Mouse (Mus musculus) retina, adult 2 months (tissue): ENCODE data around the gene Ate1.
"Not testable (repeated sequence)": the region's sequence is repeated elsewhere in the genome, so short reads cannot be mapped to it uniquely, and the experiment has no call there.

Experiments
- DNase-seq: peaks from one replicate; pipeline ENCODE4 v3.0.0-alpha.2; 2012; ENCODE audit warnings: low read depth, low spot score

The Ate1 gene

GRCm38 (mm10) chr7:130407622-130408021, 112.5 kb downstream of the Ate1 start:
- no peak for DNase-seq

- DNase-seq = no peak
Measured at GRCm38 (mm10) chr7:130403346-130403745, 116.8 kb downstream of the Ate1 start.

GRCm38 (mm10) chr7:130394697-130395096, 125.5 kb downstream of the Ate1 start:
- no peak for DNase-seq

DNA sequence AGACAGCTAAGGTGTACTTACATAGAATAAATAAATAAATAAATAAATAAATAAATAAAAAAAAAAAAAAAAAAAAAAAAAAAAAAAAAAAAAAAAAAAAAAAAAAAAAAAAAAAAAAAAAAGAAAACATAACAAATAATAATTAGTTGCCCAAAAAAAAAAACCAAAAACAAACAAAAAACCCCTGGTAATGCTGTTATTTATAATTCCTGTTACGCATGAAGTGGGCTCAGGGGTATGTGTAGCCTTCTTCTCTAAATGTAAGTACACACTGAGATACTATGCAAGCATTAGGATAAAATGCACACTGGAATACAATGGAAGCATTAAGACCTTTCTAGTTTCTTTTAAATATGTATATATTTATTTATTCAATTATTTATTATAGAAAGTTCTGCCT, 130.1 kb downstream of the Ate1 start:
- DNase-seq = not testable (repeated sequence)

- DNase-seq = no peak
Measured at GRCm38 (mm10) chr7:130386308-130386707, 133.9 kb downstream of the Ate1 start.

DNA sequence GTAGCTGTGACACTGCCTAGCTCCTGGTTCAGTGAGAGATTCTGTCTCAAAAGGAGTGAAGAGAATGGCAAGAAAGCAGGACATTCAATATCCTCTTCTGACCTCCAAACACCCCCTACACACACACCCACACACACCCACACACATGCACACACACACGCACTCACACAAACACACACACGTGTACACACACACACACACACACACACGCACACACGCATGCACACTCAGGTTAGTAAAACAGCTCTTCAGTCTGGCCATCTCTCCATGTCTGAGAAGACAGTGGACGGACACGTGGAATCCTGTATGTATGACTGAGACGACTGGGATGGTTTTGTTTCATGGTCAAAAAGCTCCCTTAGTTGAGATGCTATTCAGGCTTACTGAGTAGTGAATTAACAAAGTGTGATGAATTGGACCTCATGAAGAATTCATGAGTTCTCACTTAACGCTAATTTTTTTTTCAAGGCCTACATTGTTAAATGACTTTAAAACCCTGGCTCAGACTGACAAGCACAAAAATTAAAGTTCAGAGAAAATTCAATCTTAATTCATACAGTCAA, 134.4 kb downstream of the Ate1 start:
- DNase-seq = no peak

- DNase-seq = no peak
Measured at GRCm38 (mm10) chr7:130382126-130382525, 138.0 kb downstream of the Ate1 start.

DNA sequence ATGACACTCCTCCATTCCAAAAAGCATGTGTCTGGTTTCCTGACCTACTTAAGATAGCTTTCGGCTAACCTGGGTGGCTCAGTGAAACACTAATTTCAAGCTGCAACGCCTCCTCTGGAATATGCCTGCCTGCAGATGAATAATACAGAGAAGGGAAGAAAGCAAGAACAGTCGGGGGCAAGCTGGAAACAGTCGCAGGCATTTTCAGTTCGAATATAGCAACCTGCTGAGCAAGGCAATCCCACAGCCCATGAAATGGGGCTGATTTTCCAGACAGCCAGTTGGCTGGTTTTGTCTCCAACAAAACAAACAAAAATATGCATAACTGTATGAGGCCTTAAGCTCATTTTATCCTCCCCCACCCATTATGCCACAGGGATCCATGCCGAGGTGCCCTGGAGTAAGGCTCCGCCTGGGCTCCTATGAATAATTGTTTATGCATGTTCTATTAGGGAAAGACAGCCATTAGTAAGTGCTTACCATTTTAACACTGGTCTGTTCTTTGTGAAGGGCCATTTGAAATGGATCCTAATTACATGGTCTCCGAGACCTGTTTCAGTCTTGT, 138.7 kb downstream of the Ate1 start:
- DNase-seq = no peak

DNA sequence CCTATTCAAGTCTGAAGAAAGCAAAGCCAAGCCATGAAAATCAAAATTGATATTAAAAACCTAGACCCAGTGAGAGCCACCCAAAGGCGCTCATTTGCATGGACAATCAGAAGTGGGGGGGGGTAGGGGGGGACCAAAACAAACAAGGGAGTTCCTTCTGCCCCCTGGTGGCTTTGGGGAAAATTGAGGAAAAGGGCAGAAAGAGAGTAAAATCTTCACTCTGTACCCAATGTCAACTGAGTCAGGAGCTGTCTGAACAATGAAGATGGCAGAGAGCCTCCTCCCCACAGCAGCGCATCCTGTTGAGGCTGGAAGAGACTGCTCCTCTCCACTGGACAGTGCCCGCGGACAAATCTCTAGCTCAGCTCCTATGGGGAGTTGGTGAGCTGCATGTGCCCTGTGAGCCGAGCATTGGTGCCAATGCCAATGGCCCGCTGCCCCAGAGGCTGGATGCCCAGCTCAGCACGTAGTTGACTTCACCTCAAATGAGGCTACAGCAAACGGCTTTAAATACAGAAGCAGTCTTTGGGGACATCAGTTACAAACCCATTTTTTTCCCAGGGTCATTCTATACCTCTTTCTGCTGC, 139.3 kb downstream of the Ate1 start:
- no peak for DNase-seq

DNA sequence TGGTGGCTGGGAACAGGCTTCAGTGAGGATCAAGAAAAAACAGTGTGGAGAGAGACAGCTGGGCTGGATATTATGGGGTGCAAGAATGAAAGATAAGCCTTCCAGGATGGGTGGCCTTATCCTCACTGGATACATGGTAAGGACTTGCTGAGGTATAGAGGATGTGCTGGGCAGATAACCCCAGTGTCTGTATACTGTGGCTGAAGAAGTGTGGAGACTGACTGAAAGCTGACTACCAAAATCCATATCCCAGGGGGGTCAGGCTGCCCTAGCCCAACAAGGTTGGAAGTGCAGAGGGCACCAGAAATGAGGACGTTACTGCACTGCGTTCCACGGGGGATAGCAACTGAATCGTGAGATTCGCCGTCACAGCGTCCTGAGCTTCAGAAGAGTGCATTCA, 139.8 kb downstream of the Ate1 start:
- no peak for DNase-seq

GRCm38 (mm10) chr7:130379886-130380285, 140.3 kb downstream of the Ate1 start:
- no peak for DNase-seq

DNA sequence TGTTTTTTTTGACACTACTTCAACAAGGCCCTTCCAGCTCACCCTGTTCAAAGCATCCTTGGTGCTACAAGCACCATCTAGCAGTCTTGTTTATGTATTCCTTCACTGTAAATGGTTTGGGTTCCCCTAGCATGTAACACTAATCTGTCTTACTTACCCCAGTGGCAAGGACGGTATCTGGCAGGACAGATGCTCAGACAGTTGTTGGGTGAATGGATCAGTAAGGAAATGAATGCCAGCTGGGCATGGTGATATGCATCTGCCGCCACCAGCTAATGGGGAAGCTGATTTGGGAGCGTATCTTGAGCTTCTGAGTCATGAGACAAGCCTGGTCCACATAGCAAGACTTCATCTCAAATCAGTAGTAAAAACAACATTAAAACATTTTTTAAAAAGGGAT, 141.9 kb downstream of the Ate1 start:
- DNase-seq = no peak

DNA sequence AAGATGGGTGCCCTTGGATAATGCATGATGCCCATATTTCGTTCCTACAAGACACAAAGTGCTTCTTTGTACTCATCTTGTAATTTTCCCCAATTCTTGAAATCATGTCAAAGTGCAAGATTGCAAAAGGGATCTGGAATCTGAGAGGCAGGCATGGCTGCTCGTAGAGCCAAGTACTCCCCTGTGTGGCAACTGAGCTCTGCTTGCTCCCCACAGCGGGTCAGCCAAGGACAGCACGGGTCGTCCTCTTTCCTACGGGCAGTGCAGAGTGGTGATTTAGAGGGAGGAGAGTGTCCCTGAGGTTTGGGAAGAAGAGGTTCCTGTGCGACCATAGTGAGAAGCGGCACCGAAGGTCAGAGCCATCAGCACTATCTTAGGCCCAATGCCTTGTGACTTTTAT, 145.9 kb downstream of the Ate1 start:
- no peak for DNase-seq

- DNase-seq = no peak
Measured at GRCm38 (mm10) chr7:130368827-130369641, 151.1 kb downstream of the Ate1 start.

- no peak for DNase-seq
Measured at GRCm38 (mm10) chr7:130368036-130368826, 151.9 kb downstream of the Ate1 start.

GRCm38 (mm10) chr7:130367222-130368035, 152.7 kb downstream of the Ate1 start:
- DNase-seq = no peak

- no peak for DNase-seq
Measured at GRCm38 (mm10) chr7:130365711-130366110, 154.5 kb downstream of the Ate1 start.
